Mouse (Mus musculus) midbrain, embryonic 16.5 days (tissue): ENCODE data around the gene Csrp1. TPM values are rescaled to one million over a fixed set of nuclear protein-coding genes. Genes with fewer than 3 reads are reported as not detected.
A peak's percentile ranks its signal among the peaks of the same experiment; 100 is the strongest.

Experiments used
- ATAC-seq: fragments of 200-750 bp; cut with Nextera tagmentation; 2 replicates; pipeline ENCODE4 v1.8.0; 2017; ENCODE audit warnings: moderate TSS enrichment
- H3K27ac ChIP-seq: fragments of 300-500 bp; sonication (generic); 2 replicates; pipeline ENCODE4 v1.5.1; 2014; ENCODE audit warnings: mild to moderate bottlenecking, low read length, mixed read lengths
- H3K27me3 ChIP-seq: fragments of 300-500 bp; sonication (generic); 2 replicates; pipeline ENCODE4 v1.6.1; 2014; ENCODE audit warnings: low read depth, low read length, mixed read lengths; ENCODE audit not compliant: control insufficient read depth, insufficient read depth
- H3K36me3 ChIP-seq: fragments of 300-500 bp; sonication (generic); 2 replicates; pipeline ENCODE4 v1.6.1; 2014; ENCODE audit warnings: mild to moderate bottlenecking, low read length, moderate library complexity, mixed read lengths; ENCODE audit not compliant: control insufficient read depth, insufficient read depth
- H3K4me1 ChIP-seq: fragments of 300-500 bp; sonication (generic); 2 replicates; pipeline ENCODE4 v1.6.1; 2014; ENCODE audit warnings: mild to moderate bottlenecking, low read length, mixed read lengths; ENCODE audit not compliant: control insufficient read depth, insufficient read depth
- H3K4me2 ChIP-seq: fragments of 300-500 bp; sonication (generic); 2 replicates; pipeline ENCODE4 v1.6.1; 2014; ENCODE audit warnings: mild to moderate bottlenecking, low read length, mixed read lengths
- H3K4me3 ChIP-seq: fragments of 300-500 bp; sonication (generic); 2 replicates; pipeline ENCODE4 v1.5.1; 2014; ENCODE audit warnings: low read depth, mild to moderate bottlenecking, low read length, moderate library complexity, mixed read lengths
- H3K9ac ChIP-seq: fragments of 300-500 bp; sonication (generic); 2 replicates; pipeline ENCODE4 v1.6.1; 2014; ENCODE audit warnings: low read depth, low read length, mixed read lengths
- H3K9me3 ChIP-seq: fragments of 300-500 bp; sonication (generic); replicated peaks from 2 replicates; pipeline ENCODE4 v1.6.1; 2014; ENCODE audit warnings: mild to moderate bottlenecking, low read length, mixed read lengths; ENCODE audit not compliant: control insufficient read depth, poor library complexity, severe bottlenecking
- WGBS: fragments of 180-500 bp; shearing (Covaris S2); extraction: QIAGEN DNeasy Blood & Tissue Kit; methylation state at CpG from one replicate; pipeline ENCODE4 v1.1.7; 2014; 5-methylcytosine and 5-hydroxymethylcytosine counted together
- polyA plus RNA-seq: library from polyadenylated mRNA; unstranded; fragments of >200 nt; fragmentation: Nextera tagmentation; extraction: Ambion mirVana; gene quantifications from 2 replicates; pipeline ENCODE4 v1.2.1, GENCODE M21; 2015

The Csrp1 gene
- polyA plus RNA-seq, 1 experiment from 2014 or later: 13.1 TPM

DNA sequence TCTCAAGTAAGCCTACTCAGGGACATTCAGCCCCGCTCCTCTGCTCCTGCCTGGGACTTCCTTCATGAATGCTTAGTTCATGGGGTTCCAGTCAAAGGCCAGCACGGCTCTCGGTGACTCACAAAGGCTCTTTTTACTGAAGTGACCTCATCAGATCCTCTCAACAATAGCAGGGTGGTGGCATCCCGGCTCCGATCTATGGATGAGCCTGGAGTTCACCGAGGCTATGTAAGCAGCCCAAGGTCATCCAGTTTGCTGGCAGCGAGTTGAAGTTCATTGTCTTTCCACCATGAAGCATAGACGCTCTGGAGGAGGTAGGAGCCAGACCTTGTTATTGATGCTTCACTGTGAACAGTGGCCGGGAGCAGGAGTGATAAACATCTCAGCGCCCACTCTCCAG lies 63.0 kb downstream of the Csrp1 start:
- H3K9me3 ChIP-seq: no peaks in the 10 kb centered on the region
- ATAC-seq: 0 out of 2 replicates have a peak, but pooled peaks have one; percentile 5
- H3K4me2 ChIP-seq: no peak overlapping the region
- no peak overlapping the region for H3K9ac ChIP-seq
- no peaks in the 10 kb centered on the region for H3K27me3 ChIP-seq
- no peak overlapping the region for H3K4me3 ChIP-seq
- H3K4me1 ChIP-seq: peaks cover 7% of the 10 kb centered on the region; the same call in 1 of the 2 replicates
- H3K27ac ChIP-seq: no peak overlapping the region
- H3K36me3 ChIP-seq: no peaks in the 10 kb centered on the region
- WGBS: 18% methylated on average over 10 of the region's 10 CpGs

DNA sequence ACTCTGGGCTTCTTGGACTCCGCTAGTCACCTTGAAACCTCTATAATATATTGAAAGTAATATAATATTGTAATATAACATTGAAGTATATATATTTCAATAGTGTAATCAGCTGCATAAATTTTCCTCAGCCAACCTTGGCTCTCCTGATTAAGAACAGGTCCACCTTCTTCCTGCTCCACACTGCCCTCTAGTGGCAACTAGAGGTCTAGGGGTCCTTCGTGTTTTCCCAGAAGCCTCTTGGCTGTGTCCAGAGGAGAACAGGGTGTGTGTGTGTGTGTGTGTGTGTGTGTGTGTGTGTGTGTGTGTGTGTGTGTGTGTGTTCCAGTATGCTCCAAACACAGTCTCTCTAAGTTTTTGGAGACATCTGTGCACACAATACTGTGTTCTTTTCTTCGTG lies 67.9 kb downstream of the Csrp1 start:
- no peaks in the 10 kb centered on the region for H3K27me3 ChIP-seq
- peaks cover 1% of the 10 kb centered on the region; the same call in 1 of the 2 replicates for H3K4me1 ChIP-seq

DNA sequence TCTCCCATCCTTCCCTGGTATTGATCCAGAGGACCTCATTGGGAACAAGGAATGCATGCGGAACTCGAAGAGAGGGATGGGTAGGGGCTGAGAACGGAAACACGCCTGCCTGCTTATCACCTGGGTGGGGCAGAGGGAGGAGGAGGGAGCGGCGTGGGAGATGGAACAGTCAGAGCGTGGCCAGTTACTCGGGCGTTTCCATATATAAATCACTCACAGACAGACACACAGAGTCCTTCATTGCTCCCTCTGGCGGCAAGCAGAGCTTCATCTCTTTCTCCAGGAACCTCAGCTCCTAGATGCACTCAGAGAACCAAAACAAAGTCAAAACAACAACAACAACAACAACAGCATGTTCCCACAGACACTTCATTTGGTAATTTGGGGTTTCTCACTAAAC lies 68.8 kb downstream of the Csrp1 start:
- H3K4me2 ChIP-seq: no peak overlapping the region

More for the DNA sequence above, 67.9 kb downstream of the Csrp1 start:
- Histone ChIP-seq H3K4me3 (no peak overlapping the region), H3K36me3 (no peaks in the 10 kb centered on the region), H3K9ac (no peak overlapping the region), H3K27ac (no peak overlapping the region), H3K4me2 (no peak overlapping the region), H3K9me3 (no peaks in the 10 kb centered on the region)
- ATAC-seq: no peak
- 47% methylated on average over 3 of the region's 3 CpGs for WGBS

DNA sequence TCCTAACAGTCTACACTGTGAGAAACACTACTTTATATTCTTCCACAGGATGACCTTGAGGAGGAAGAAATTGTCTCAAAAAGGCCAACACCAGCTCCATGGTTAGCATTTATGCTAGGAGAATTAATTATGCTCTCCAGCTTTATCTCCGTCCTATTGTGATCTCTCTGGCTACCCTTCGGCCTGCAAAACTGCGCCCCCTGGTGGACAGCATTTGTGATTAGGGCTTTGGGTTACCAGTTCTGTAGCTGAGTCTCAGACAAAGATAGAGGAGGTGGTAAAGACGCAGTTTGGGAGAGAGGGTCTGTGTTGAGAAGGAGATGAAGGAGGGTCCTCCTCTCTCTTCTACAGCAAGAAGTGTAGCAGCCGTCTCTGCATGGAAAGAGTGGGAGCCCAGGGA lies 70.0 kb downstream of the Csrp1 start:
- 9% methylated on average over 5 of the region's 5 CpGs for WGBS

More for the DNA sequence above, 68.8 kb downstream of the Csrp1 start:
- Histone ChIP-seq H3K4me1 (peaks cover 4% of the 10 kb centered on the region), H3K4me3 (no peak overlapping the region), H3K27me3 (no peaks in the 10 kb centered on the region), H3K36me3 (no peaks in the 10 kb centered on the region), H3K9ac (no peak overlapping the region), H3K9me3 (no peaks in the 10 kb centered on the region), H3K27ac (no peak overlapping the region)
- 52% methylated on average over 10 of the region's 10 CpGs for WGBS
- ATAC-seq: no peak

DNA sequence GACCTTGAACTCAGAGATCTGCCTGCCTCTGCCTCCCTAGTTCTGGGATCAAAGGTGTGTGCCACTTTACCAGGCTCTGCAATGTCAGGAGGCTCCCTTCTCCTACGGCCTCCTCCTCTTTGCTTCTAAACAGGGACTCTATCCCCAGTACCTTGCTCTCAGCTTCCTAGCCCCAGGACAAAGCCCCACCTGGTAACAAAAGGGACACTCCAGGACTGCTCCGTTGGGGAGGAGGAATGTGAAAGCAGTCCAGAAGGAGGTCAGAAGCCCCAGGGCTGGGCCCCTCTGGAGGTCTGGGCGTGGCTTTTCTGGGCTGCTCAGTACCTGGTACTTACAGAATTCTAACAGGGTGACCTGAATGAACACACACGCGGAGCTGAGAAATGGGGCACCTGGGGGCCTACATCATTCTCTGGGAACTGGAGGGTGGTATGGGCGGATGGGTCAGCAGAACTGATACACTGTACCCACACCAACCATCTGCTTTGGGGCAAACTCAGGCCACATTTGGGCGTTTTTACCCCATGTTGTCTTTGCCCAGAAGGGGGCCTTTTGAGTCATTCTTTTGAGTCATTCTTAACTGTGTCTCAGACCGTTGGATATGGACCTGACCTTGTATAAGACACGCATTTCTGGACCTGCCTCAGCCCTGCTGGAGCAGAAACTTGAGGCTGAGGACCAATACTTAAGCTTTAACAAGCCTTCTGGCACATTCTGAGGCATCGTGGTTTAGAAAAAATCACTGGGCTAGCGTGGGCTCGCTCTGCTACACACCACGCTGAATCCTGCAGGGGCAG lies 72.5 kb downstream of the Csrp1 start:
- H3K27me3 ChIP-seq: no peaks in the 10 kb centered on the region
- H3K36me3 ChIP-seq: no peaks in the 10 kb centered on the region
- H3K4me1 ChIP-seq: peaks cover 9% of the 10 kb centered on the region
- ATAC-seq: no peak
- H3K4me3 ChIP-seq: no peak overlapping the region
- 64% methylated on average over 13 of the region's 13 CpGs for WGBS
- H3K9ac ChIP-seq: no peak overlapping the region
- no peak overlapping the region for H3K4me2 ChIP-seq
- H3K9me3 ChIP-seq: no peaks in the 10 kb centered on the region
- no peak overlapping the region for H3K27ac ChIP-seq

More for the DNA sequence above, 70.0 kb downstream of the Csrp1 start:
- H3K9ac ChIP-seq: no peak overlapping the region
- no peak overlapping the region for H3K4me2 ChIP-seq
- no peak for ATAC-seq
- no peak overlapping the region for H3K4me3 ChIP-seq
- H3K27ac ChIP-seq: no peak overlapping the region
- peaks cover 9% of the 10 kb centered on the region for H3K4me1 ChIP-seq
- H3K9me3 ChIP-seq: no peaks in the 10 kb centered on the region
- H3K36me3 ChIP-seq: no peaks in the 10 kb centered on the region
- no peaks in the 10 kb centered on the region for H3K27me3 ChIP-seq

DNA sequence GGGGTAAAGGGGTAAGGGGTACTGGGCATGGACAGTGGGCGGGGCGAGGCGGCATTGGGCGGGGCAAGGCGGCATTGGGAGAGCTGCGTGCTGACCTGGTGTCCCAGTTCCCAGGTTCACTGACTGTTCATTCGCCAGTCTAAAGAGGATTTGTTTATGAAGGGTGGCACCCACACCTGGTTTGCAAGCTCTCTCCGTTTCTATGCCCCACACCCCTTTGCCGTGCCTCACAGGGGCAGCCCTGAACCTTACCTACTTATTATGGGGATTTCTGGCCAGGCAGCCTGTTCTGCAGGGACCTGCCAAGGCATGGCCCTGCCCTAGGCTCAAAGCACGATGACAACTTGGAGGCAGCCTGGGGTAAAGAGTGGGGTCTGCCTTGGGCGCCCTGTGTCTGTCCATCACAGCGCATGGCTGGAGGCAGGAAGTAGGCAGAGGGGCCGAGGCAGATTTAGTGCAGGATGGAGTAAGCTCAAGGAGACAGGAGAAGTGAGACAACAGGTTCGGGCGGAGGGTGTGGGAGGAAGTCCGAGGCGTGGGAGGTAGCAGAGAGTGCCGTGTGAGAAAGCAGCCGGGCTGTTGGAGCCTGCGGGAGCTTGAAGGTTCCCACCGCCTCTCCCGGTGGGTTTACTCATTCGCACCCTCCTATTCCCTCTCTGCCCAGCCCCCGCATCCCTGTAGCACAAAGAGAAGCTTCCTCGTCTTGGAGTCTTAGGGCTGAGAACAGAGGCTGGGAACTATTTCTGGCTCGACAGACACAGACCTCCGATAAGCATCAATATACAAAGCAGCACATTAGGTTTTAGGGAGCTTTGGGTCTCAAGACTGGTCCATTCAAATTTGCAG lies 73.7 kb downstream of the Csrp1 start:
- peak overlapping the region; percentile 55 for H3K9ac ChIP-seq
- H3K4me3 ChIP-seq: peak overlapping the region; percentile 17
- peak; percentile 28; the same call in 1 of the 2 replicates for ATAC-seq
- no peaks in the 10 kb centered on the region for H3K36me3 ChIP-seq
- peak overlapping the region; percentile 55 for H3K4me2 ChIP-seq
- H3K9me3 ChIP-seq: no peaks in the 10 kb centered on the region
- H3K4me1 ChIP-seq: peaks cover 9% of the 10 kb centered on the region
- H3K27me3 ChIP-seq: no peaks in the 10 kb centered on the region
- 19% methylated on average over 27 of the region's 27 CpGs for WGBS
- no peak overlapping the region for H3K27ac ChIP-seq

DNA sequence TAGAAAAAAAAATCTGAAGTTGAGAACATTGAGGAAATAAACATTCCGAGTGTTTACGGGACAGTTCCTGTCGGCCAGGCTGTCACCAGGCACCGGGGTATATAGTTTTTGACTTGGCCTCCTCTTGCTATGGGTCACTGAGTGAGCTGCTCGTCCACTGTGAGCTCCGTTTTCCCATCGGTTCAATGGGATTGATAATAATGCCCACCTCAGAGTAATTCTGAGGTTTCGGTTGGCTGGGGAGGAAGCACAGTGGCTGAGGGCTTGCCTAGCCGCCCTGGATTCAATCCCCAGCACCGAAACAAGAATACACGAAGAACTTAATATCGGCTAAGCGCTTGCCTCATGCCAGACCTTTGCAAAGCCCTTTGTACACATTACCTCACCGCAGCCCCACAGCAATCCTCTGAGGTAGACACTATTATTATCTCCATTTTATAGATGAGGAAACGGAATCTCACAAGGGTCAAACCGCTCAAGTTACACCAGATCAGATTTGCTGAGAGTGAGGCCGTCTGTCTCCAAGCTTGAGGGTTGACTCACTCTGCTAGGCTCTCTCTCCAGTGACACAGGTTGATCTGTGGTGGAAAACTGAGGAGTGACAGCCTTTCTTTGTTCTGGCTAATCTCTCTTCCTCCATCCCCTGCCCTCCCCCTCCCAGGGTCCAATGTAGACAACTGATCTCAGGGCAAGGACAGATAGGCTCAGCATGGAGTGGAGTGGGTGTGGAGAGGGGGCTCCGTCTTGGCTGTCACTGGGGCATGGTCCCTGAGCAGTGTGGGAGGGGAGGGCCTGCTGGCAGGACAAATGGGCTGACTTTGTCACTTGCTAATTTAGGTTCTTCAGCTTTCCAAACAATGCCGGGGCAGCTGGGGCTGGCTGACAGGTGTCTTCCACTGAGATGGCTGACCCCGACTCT lies 74.6 kb downstream of the Csrp1 start:
- H3K9me3 ChIP-seq: no peaks in the 10 kb centered on the region
- no peak for ATAC-seq
- no peaks in the 10 kb centered on the region for H3K36me3 ChIP-seq
- no peak overlapping the region for H3K9ac ChIP-seq
- peaks cover 9% of the 10 kb centered on the region for H3K4me1 ChIP-seq
- peak overlapping the region; percentile 17; the same call in 1 of the 2 replicates for H3K4me3 ChIP-seq
- peak overlapping the region; percentile 55; the same call in 1 of the 2 replicates for H3K4me2 ChIP-seq
- WGBS: 23% methylated on average over 20 of the region's 20 CpGs
- H3K27me3 ChIP-seq: no peaks in the 10 kb centered on the region
- H3K27ac ChIP-seq: no peak overlapping the region

DNA sequence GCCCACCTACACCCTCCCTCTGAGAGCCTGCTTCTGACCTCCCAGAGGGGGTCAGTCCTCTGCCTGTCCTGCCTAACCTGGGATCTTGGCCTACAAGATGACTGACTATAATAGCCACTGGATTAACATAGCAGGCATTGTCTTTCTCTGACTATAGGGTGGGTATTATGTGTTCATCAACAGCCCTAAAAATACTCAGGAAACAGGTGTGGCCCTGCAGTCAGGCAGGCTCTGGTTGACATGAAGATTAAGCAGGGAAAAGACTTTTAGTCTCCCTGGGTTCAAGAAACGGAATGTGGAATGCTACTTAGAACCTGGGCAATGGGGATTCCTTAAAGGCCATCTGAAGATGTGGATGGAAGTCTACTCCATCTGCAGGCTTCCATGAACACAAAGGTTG lies 78.6 kb downstream of the Csrp1 start:
- Histone ChIP-seq H3K36me3 (no peaks in the 10 kb centered on the region), H3K4me3 (no peak overlapping the region), H3K27ac (no peak overlapping the region), H3K4me1 (peaks cover 8% of the 10 kb centered on the region), H3K9me3 (no peaks in the 10 kb centered on the region), H3K27me3 (no peaks in the 10 kb centered on the region), H3K9ac (no peak overlapping the region), H3K4me2 (no peak overlapping the region)
- ATAC-seq: no peak
- 96% methylated on average over 1 of the region's 1 CpGs for WGBS
